In genomic region chr1:162547607-162548006, GRCm38 (mm10) we compare ENCODE assay signal across 8 mouse cellular contexts. TPM values are rescaled to one million over a fixed set of nuclear protein-coding genes. Genes with fewer than 3 reads are reported as not detected.
A peak's percentile ranks its signal among the peaks of the same experiment; 100 is the strongest.
DNase-seq lines count a peak whose midpoint lies in the region; ATAC-seq and TF ChIP-seq lines count a peak whose summit lies in the region.

No protein-coding gene starts in this region.

- H3K27me3 ChIP-seq in kidney, postnatal 0 days (ENCODE audit: insufficient read depth, low read length): no peaks in the 10 kb centered on the region
- H3K27me3 ChIP-seq in hindbrain, postnatal 0 days (ENCODE audit: insufficient read depth, low read length): no peaks in the 10 kb centered on the region
- H3K27me3 ChIP-seq in midbrain, postnatal 0 days (ENCODE audit: insufficient read depth, low read length): no peaks in the 10 kb centered on the region

- H3K4me2 ChIP-seq in kidney, postnatal 0 days (ENCODE audit: low read length): peak overlapping the region; percentile 95
- peak overlapping the region; percentile 95 for H3K4me2 ChIP-seq in hindbrain, postnatal 0 days (ENCODE audit: low read depth, low read length)
- peak overlapping the region; percentile 72 for H3K4me2 ChIP-seq in midbrain, postnatal 0 days (ENCODE audit: low read depth, low read length, poor library complexity, severe bottlenecking)

- no peaks in the 10 kb centered on the region for H3K9me3 ChIP-seq in kidney, postnatal 0 days (replicated peaks; ENCODE audit: low read length)
- no peaks in the 10 kb centered on the region for H3K9me3 ChIP-seq in hindbrain, postnatal 0 days (ENCODE audit: low read length)
- H3K9me3 ChIP-seq in midbrain, postnatal 0 days (ENCODE audit: low read length): no peaks in the 10 kb centered on the region

- no peak for ATAC-seq in kidney, postnatal 0 days (replicated peaks; ENCODE audit: low FRiP score, low read depth)
- ATAC-seq in hindbrain, postnatal 0 days: no peak
- no peak for ATAC-seq in midbrain, postnatal 0 days (ENCODE audit: low FRiP score)

- peak overlapping the region; percentile 70; the same call in 1 of the 2 replicates for H3K27ac ChIP-seq in kidney, postnatal 0 days
- peak overlapping the region; percentile 46; the same call in 1 of the 2 replicates for H3K27ac ChIP-seq in hindbrain, postnatal 0 days
- H3K27ac ChIP-seq in midbrain, postnatal 0 days (ENCODE audit: low read depth, low read length): no peak overlapping the region

- peak overlapping the region; percentile 69 for H3K4me3 ChIP-seq in kidney, postnatal 0 days (replicated peaks; ENCODE audit: low read depth, low read length)
- peak overlapping the region; percentile 75 for H3K4me3 ChIP-seq in hindbrain, postnatal 0 days (ENCODE audit: low read length)
- peak overlapping the region; percentile 59 for H3K4me3 ChIP-seq in midbrain, postnatal 0 days (ENCODE audit: low read depth, low read length)

- no peak for DNase-seq in kidney, postnatal 0 days (ENCODE audit: low spot score)
- no peak for DNase-seq in kidney, postnatal 4 days
- peak; percentile 8 for DNase-seq in brain, embryonic 14.5 days (ENCODE audit: low read depth)
- no peak for DNase-seq in hindbrain, postnatal 0 days (ENCODE audit: low spot score)
- DNase-seq in midbrain, postnatal 0 days (ENCODE audit: low spot score): no peak
- DNase-seq in thymus, postnatal 25 days: no peak
- DNase-seq in thymus, postnatal 4 days: no peak
- DNase-seq in MN1 (ENCODE audit: low spot score): no peak

- no peak for TF ChIP-seq CTCF in kidney, postnatal 0 days (IDR thresholded peaks at IDR 0.05; ENCODE audit: low read depth)
- TF ChIP-seq CTCF in brain, embryonic 14.5 days (IDR thresholded peaks at IDR 0.05; ENCODE audit: borderline replicate concordance, extremely low read depth, insufficient read depth, insufficient read length): no peak
- no peak for TF ChIP-seq CTCF in hindbrain, postnatal 0 days (IDR thresholded peaks at IDR 0.05; ENCODE audit: low read depth)
- TF ChIP-seq CTCF in midbrain, postnatal 0 days (IDR thresholded peaks at IDR 0.05): no peak

- WGBS in kidney, postnatal 0 days: 2% methylated on average over 10 of the region's 10 CpGs
- WGBS in hindbrain, postnatal 0 days: 15% methylated on average over 10 of the region's 10 CpGs
- WGBS in midbrain, postnatal 0 days: 14% methylated on average over 10 of the region's 10 CpGs

- H3K4me1 ChIP-seq in kidney, postnatal 0 days (replicated peaks; ENCODE audit: insufficient read depth, low read length): 0 out of 2 replicates have a peak, but pooled peaks cover 9% of the 10 kb centered on the region
- peaks cover 12% of the 10 kb centered on the region for H3K4me1 ChIP-seq in hindbrain, postnatal 0 days (ENCODE audit: insufficient read depth, low read length)
- H3K4me1 ChIP-seq in midbrain, postnatal 0 days (ENCODE audit: insufficient read depth, low read length): 0 out of 2 replicates have a peak, but pooled peaks cover 3% of the 10 kb centered on the region

- peak overlapping the region; percentile 74 for H3K9ac ChIP-seq in kidney, postnatal 0 days (ENCODE audit: low read depth, low read length)
- H3K9ac ChIP-seq in hindbrain, postnatal 0 days (replicated peaks; ENCODE audit: low read length): peak overlapping the region; percentile 70
- H3K9ac ChIP-seq in midbrain, postnatal 0 days (replicated peaks; ENCODE audit: low read length, poor library complexity, severe bottlenecking): peak overlapping the region; percentile 53

- 0 out of 2 replicates have a peak, but pooled peaks cover 13% of the 10 kb centered on the region for H3K36me3 ChIP-seq in kidney, postnatal 0 days (ENCODE audit: insufficient read depth, low read length)
- peaks cover 13% of the 10 kb centered on the region for H3K36me3 ChIP-seq in hindbrain, postnatal 0 days (ENCODE audit: insufficient read depth, low read length)
- H3K36me3 ChIP-seq in midbrain, postnatal 0 days (ENCODE audit: insufficient read depth, low read length): peaks cover 28% of the 10 kb centered on the region

- no peak for TF ChIP-seq POLR2A in brain, embryonic 14.5 days (IDR thresholded peaks at IDR 0.05; ENCODE audit: borderline replicate concordance, extremely low read depth, insufficient read depth, insufficient read length, poor library complexity, severe bottlenecking)

RNA-seq across cellular contexts. Expression of gene Mettl13, which starts 0.7 kb away (rescaled TPM):
- polyA plus RNA-seq in kidney, postnatal 0 days (2015; fragmentation: Nextera tagmentation; extraction: Ambion mirVana): 16.3 and 19.0 TPM in 2 replicates
- polyA plus RNA-seq in brain, embryonic 14.5 days (2012; rRNA removed): 16.7 and 18.0 TPM in 2 replicates
- total RNA-seq in hindbrain, postnatal 0 days (2014; rRNA removed): 7.6 and 9.7 TPM in 2 replicates
- polyA plus RNA-seq in hindbrain, postnatal 0 days (2015; fragmentation: Nextera tagmentation; extraction: Ambion mirVana): 11.1 and 12.4 TPM in 2 replicates
- 10.9 and 11.8 TPM in 2 replicates for total RNA-seq in midbrain, postnatal 0 days (2014; rRNA removed)
- 12.1 and 12.2 TPM in 2 replicates for polyA plus RNA-seq in midbrain, postnatal 0 days (2015; fragmentation: Nextera tagmentation; extraction: Ambion mirVana)

RNA-seq across cellular contexts. Expression of gene Vamp4, which starts 22.7 kb away (rescaled TPM):
- 53.6 and 56.5 TPM in 2 replicates for polyA plus RNA-seq in kidney, postnatal 0 days (2015; fragmentation: Nextera tagmentation; extraction: Ambion mirVana)
- 36.0 and 39.4 TPM in 2 replicates for polyA plus RNA-seq in brain, embryonic 14.5 days (2012; rRNA removed)
- total RNA-seq in hindbrain, postnatal 0 days (2014; rRNA removed): 23.6 and 24.7 TPM in 2 replicates
- polyA plus RNA-seq in hindbrain, postnatal 0 days (2015; fragmentation: Nextera tagmentation; extraction: Ambion mirVana): 77.7 and 78.2 TPM in 2 replicates
- total RNA-seq in midbrain, postnatal 0 days (2014; rRNA removed): 25.5 and 29.2 TPM in 2 replicates
- 69.0 and 74.7 TPM in 2 replicates for polyA plus RNA-seq in midbrain, postnatal 0 days (2015; fragmentation: Nextera tagmentation; extraction: Ambion mirVana)
